Mouse (Mus musculus) C2C12 (cell line): Measurements from ENCODE around the gene Dnase1l3.

Experiments used
- CEBPB ChIP-seq: IDR thresholded peaks from one replicate; pipeline ENCODE4 v1.6.1; 2011; ENCODE audit warnings: low read depth, mild to moderate bottlenecking, control low read depth, moderate library complexity
- CTCF ChIP-seq: IDR thresholded peaks from one replicate; pipeline ENCODE4 v1.5.1; 2011; ENCODE audit not compliant: control insufficient read depth, insufficient read depth, insufficient read length
- MAX ChIP-seq: IDR thresholded peaks from one replicate; pipeline ENCODE4 v1.6.1; 2011; ENCODE audit warnings: mild to moderate bottlenecking, control low read depth
- MYOG ChIP-seq: IDR thresholded peaks from one replicate; pipeline ENCODE4 v1.6.1; 2011; ENCODE audit not compliant: control insufficient read depth, insufficient read length; ENCODE audit errors: extremely low read depth
- USF1 ChIP-seq: IDR thresholded peaks from one replicate; pipeline ENCODE4 v1.6.1; 2011; ENCODE audit warnings: low read depth, mild to moderate bottlenecking, control low read depth, moderate library complexity

DNA sequence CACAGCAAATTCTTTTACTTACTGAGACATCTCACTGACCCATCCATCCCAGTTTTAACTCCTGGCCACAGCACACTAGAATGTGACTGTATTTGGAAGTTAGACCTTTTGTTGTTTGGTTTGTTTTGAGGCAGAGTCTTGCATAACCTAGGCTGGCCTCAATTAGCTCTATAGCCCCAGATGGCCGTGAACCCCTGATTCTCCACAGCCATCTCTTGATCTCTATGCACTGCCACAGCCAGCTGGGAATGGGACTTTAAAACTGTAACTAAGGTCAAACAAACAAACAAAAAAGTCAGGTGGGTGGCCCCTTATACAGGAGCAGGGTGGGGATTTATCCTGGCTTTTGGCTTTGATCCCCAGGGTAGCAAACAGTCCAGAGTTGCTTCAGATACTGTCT is 19.7 kb downstream of the Dnase1l3 start:
- TF ChIP-seq CEBPB (no peak), CTCF (no peak), USF1 (no peak), MYOG (no peak), MAX (no peak)
